Mouse (Mus musculus) brown adipose tissue, adult 24 weeks (tissue): ENCODE results near the gene Deaf1. TPM values are rescaled to one million over a fixed set of nuclear protein-coding genes. Genes with fewer than 3 reads are reported as not detected.

ENCODE experiments used
- H3K27ac ChIP-seq: fragments of 200-500 bp; replicated peaks from 2 replicates; pipeline ENCODE4 v1.5.1; 2012; ENCODE audit warnings: low read depth, mild to moderate bottlenecking, low read length
- H3K4me1 ChIP-seq: fragments of 200-500 bp; 2 replicates; pipeline ENCODE4 v1.6.1; 2012; ENCODE audit warnings: low read length, mixed read lengths; ENCODE audit not compliant: control insufficient read depth, insufficient read depth, insufficient read length
- H3K4me3 ChIP-seq: fragments of 200-500 bp; 2 replicates; pipeline ENCODE4 v1.5.1; 2012; ENCODE audit warnings: low read depth, mild to moderate bottlenecking, low read length, moderate library complexity; ENCODE audit not compliant: insufficient read depth
- polyA plus RNA-seq: library from polyadenylated mRNA; stranded (reverse); fragments of >200 nt; gene quantifications from 2 replicates; pipeline ENCODE4 v1.2.4, GENCODE M21; 2012; ENCODE audit not compliant: missing spikeins, insufficient read depth, insufficient read length

The Deaf1 gene
- polyA plus RNA-seq, 1 experiment = 5.9 TPM

DNA sequence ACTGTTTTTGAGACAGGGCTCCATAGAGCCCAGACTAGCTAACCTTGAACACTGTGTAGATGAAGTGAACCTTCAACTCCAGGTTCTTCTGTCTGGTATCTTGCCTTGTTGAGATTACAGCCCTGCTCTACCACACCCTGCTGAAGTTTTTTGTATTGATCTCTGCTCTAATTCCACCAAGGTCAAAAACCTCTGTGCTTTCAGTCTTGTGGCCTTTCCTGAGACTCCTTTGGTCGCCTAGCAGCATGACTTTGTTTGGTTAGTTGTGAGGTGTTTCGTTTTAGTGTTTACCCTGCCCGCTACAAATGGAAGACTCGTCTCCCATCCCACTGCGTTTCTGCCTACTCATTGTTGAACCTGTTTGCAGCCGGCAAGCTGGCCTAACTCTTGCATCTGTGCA is 23.6 kb upstream of the Deaf1 start:
- Histone ChIP-seq H3K4me3 (no peak overlapping the region), H3K4me1 (no peaks in the 10 kb centered on the region), H3K27ac (no peak overlapping the region)

DNA sequence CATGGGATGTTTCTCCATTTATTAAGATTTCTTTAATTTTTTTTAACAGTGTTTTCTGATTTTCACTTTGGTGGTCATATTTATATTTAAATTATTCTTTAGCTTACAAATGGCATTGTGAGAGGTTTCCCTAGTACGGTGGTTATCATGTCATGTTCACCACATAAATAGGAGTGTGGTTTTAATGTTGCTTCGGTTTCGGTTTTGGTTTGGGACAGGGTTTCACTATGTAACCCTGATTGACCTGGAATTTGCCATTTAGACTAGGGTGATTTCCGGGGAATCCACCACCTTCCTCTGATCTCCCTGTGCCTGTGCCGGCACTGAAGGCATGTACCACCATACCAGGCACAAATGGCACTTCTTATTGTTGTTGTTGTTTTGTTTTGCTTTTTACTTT is 17.3 kb upstream of the Deaf1 start:
- Histone ChIP-seq H3K4me1 (peaks cover 7% of the 10 kb centered on the region), H3K27ac (no peak overlapping the region), H3K4me3 (no peak overlapping the region)

DNA sequence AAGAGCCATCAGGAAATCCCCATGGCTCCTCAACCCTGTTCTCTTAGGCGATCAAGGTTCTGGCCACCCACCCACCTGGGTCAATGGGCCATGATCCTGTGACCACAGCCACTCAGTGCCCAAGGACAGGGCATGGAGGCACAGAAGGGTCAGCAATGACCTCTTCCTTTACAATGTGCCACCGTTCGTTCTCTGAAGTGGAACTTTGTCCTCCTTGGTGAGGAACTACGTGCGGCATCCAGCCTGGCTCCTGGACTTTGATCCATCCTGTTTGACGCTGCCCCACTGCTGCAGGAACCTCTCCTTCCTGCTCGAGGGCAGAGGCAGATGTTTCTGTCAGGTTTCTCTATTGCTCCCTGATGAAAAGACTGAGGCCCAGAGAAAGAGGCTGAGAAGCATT is 16.2 kb upstream of the Deaf1 start:
- no peak overlapping the region for H3K4me3 ChIP-seq
- peaks cover 15% of the 10 kb centered on the region for H3K4me1 ChIP-seq
- H3K27ac ChIP-seq = no peak overlapping the region

DNA sequence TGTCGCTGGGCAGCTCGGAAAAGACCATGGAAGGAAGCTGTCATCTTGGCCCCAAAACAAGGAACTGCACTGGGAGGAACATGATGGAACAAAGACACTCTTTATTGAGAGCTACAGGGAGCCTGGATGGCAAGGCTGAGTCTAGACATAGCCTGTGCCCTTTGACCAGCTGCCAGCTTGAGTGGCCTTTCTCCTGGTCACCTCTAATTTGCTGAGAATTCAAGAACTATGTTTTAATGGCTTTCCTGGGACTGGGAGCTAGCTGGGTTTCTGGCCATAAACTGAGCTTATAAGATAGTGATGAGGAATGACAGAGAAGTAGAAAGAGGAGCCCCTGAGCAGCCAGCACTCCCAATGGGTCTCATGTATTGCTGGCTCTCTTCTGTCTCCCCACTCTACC is 15.7 kb upstream of the Deaf1 start:
- Histone ChIP-seq H3K27ac (no peak overlapping the region), H3K4me3 (no peak overlapping the region), H3K4me1 (peaks cover 18% of the 10 kb centered on the region)

DNA sequence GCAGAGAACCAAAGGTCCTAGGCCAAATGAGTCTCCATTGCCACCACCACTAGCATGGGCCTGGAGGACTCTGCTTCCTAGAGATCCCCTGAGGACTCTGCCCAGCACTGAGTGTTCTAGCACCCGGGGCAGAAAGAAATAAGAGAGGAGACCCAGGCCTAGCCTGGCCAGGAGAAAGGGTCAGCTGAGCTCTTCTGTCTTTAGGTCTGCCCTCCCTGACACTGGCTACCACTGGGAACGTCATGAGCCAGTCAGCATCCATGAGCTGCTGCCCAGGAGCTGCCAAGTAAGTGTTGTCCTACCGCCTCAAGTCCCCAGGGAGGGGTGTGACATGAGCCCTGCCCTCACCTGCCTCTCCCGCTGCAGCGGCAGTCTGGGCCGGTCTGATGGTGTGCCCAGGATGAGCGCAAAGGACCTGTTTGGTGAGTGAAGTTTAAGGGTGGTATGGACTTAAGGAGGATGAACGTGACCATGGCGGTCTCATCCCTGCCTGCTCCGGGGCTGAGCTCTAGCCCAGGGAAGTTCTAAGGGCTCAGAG is 14.3 kb upstream of the Deaf1 start:
- no peak overlapping the region for H3K27ac ChIP-seq
- H3K4me1 ChIP-seq = peaks cover 26% of the 10 kb centered on the region
- H3K4me3 ChIP-seq = no peak overlapping the region

DNA sequence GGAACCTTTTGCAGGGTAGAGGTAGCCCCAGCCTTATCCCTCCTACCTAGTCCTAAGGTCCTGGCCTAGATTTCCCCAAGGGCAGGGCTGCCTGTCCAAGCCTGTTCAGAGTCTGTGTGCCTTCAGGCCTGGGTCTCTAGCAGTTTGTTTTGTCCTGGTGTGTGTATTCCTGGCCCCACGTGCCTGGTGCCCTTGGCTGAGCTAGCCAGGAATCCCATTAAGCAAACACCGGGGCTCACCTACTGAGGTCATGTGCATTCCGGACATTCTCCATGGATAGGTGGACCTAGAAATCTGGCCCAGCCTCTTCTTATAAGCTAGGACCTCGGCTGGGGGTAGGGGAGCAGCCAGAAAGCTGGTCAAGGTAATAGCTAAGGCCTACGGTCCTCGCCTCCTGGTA is 13.0 kb upstream of the Deaf1 start:
- H3K4me1 ChIP-seq = peaks cover 30% of the 10 kb centered on the region
- H3K27ac ChIP-seq = no peak overlapping the region
- no peak overlapping the region for H3K4me3 ChIP-seq

DNA sequence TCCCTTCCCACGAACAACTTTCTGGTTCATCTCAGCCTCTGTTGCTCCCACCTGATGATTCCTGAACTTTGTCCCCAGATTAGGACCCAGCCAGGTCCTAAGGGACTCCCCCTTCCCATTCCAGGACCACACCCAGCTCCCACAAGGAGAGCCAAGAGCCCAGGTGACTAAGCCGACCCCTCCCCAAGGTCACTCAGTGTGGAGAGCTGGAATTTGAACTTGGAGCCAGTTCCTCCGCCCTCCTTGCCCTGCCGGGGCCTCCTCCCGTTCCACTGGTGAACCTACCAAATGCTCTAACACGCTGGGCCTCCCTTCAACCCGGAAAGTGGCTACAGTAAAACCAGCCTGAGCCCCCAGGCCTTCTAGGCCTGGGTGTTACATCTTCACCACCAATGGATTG is 12.5 kb upstream of the Deaf1 start:
- Histone ChIP-seq H3K27ac (no peak overlapping the region), H3K4me1 (peaks cover 32% of the 10 kb centered on the region), H3K4me3 (peak overlapping the region; percentile 17; the same call in 1 of the 2 replicates)

DNA sequence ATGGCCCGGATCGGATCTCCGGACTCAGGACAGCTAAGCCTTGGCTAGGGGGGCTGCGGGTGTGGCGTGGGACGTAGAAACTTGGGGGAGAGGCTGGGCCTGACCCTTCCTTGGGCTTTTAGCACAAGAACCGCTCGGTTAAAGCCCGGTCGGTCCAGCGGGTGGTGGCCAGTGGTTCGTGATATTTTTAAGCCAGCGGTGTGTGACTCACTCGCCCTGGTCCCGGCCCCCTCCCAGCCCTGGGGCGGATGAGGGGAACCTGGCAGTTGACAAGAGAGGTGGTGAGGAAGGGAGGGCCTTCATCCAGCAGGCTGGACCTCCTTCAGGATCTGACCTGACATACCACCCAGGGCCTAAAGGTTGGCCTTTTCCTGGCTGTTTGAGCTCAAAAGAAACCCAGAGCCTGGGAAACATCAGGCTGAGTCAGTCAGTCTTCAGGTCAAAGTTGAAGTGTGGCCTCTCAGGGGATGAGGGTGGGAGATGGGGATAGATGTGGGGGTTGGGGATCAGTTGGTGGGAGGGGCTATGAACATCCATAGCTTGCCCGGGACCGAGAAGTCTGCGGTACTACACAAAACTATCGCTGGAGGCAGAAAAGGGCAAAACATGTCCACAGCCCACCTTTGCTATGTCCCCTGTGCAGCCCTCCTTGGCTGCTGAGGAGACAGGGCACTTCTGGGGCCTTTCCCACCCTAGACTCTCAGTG is 11.9 kb upstream of the Deaf1 start:
- Histone ChIP-seq H3K4me1 (peaks cover 34% of the 10 kb centered on the region), H3K27ac (peak overlapping the region; percentile 16), H3K4me3 (peak overlapping the region; percentile 47)

DNA sequence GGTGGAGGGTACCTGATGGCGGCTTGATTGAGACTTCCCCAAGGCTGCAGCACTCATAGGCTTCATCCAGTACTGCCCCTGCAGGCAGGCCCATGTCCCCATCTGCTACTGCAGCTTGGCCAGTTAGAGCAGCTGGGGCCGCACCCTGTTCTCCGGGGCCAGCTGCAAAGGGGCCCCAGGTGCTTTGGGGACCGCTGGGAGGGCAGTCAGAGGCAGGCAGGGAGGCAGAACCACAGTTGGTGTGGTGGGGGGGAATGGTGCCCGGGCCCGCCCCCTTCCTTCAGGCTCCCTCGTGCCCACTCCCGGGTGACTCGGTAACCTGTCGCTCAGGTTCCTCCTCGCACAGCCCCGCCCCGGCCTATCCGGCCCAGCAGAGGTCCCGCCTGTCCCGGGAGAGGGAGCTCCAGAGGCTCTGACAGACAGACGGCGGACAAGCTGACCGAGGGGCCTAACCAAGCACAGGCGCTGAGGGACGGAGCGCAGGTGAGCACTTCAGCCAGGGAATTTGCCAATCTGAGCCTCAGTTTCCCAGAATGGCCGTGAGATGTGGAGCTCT is 11.2 kb upstream of the Deaf1 start, which contains the start of gene Eps8l2:
TSS of gene Eps8l2 (plus strand) at position 305 of the 556 bp plus-strand sequence.
- peaks cover 34% of the 10 kb centered on the region for H3K4me1 ChIP-seq
- H3K27ac ChIP-seq = peak within 1 kb of the TSS; percentile 59
- H3K4me3 ChIP-seq = peak within 1 kb of the TSS; percentile 47

DNA sequence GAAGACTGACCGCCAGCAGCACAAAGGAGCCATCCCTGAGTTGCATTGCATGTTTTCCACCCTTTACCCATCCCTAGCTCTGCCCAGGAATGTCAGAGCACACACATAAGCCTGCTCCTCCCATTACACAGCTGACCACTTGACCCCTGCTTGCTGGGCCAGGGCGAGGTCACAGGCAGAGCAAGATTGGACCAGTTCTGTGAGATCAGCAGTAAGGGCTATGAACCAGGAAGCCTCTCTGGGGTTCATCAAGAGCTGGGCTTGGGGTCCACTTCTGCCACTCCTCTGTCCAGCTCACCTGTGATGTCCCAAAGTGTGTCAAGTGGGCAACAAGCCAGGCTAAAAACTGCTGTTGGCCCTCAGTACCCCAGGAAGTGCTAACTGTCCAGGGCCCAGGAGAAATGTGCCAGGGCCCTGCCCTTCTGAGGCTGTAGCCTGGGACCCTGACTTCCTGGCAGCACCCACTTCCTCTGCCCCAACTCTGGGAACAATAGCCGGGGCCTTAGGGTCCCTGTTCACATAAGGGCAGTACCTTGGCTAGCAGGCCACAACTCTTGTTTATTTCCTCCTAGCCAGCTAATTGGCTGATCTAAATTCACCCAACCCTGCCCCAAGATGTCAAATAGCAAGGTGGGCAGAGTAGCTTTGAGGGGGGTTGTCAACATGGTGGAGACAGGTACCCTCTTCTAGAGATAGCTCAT is 10.4 kb upstream of the Deaf1 start:
- Histone ChIP-seq H3K4me1 (peaks cover 34% of the 10 kb centered on the region), H3K4me3 (no peak overlapping the region), H3K27ac (peak overlapping the region; percentile 59)

DNA sequence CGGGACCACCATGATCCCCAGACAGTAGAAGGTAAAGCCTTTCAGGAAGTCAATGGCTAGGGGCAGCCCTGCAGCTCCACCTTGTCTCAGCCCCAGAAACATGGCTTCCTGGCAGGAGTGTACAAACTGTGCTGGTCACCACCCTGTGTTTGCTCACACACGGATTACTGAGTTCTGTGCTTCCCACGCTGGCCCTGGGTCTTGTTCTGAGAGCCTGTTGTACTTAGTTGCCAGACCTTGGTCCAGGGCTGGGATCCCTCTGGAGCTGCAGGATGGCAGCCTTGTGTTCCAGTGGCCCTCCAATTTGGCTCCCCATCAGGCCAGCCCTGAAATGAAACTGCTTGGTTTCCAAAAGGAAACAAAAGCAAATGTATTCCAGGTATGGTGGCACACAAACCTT is 8.8 kb upstream of the Deaf1 start:
- H3K27ac ChIP-seq = no peak overlapping the region
- no peak overlapping the region for H3K4me3 ChIP-seq

DNA sequence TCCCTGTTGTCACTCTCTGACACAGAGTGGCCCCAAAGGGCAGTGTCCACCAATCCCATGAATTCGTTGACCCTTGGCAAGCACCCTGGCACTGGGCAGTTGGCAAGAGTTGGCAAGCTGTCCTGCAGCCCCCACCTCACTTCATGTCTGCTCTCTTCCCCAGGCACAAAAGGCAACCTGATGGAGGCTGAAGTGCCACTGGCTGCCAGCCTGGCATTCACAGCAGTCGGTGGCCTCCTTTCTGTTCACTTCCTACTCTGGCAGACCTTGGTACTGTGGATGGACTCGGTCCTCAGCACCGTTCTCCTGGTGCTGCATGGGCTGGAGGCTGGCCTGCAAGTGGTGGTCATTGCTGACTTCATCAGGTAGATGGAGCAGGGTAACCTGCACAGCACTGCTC is 8.2 kb upstream of the Deaf1 start:
- peaks cover 34% of the 10 kb centered on the region for H3K4me1 ChIP-seq
- no peak overlapping the region for H3K4me3 ChIP-seq
- no peak overlapping the region for H3K27ac ChIP-seq

More for the DNA sequence above, 8.8 kb upstream of the Deaf1 start:
- peaks cover 34% of the 10 kb centered on the region for H3K4me1 ChIP-seq

DNA sequence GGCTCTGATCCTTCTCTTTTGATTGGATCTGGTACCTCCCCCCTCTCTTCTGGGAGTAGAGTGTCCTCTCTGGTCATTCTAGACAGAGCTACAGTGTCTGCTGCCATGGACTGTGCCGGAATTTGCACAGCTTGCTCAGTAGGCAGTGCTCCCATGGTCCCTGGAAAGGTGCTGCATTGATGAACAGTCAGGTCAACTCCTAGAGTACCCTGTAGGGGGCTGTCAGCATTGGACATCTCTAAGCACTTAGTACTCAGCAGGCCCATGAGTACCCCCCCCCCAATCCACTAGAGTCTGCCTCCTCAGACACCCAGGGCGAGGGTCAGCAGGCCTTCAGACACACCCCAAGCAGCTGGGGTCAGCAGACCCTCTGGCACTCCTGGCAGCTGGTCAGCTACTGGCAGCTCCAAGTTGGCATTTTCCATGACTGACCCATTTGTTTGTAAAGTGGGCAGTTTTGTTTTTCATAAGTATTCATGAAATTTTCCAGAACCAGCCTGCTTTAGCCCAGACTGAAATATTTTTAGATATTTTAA is 7.6 kb upstream of the Deaf1 start:
- no peak overlapping the region for H3K4me3 ChIP-seq
- H3K4me1 ChIP-seq = peaks cover 30% of the 10 kb centered on the region
- H3K27ac ChIP-seq = no peak overlapping the region

DNA sequence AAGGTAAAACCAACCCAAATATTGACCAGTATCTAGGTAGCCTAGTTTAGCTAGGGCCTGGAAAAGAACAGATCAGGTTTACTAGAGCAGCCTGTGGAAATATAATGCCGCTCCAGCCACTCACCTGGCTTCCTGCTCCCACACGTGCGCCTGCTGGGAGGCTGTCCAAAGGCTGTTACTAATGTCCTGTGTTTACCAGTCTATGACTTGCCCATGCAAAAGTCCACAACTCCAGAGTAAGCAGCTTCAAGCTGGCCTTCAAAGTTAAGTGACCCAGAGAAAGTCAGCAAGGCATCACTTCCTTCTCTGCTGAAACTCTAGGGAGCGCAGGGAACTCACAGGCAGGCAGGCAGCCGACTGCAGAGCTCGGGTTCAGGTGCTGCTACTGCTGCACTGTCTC is 4.5 kb upstream of the Deaf1 start:
- H3K4me1 ChIP-seq = peaks cover 12% of the 10 kb centered on the region
- H3K27ac ChIP-seq = no peak overlapping the region
- no peak overlapping the region for H3K4me3 ChIP-seq

DNA sequence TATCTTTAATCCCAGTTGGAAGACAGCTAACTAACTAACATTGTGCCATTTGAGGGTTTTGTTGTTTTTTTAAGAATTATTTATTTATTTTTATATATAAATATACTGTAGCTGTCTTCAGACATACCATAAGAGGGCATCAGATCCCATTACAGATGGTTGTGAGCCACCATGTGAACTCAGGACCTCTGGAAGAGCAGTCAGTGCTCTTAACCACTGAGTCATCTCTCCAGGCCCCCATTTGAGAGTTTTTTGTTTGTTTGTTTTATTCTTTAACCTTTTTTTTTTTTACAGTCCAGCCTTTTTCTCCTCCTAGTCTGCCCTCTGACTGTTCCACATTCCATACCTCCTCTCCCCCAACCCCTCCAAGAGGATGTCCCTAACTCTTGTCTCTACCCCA is 3.2 kb upstream of the Deaf1 start:
- H3K4me3 ChIP-seq = no peak overlapping the region
- peaks cover 20% of the 10 kb centered on the region for H3K4me1 ChIP-seq
- no peak overlapping the region for H3K27ac ChIP-seq
